Mouse (Mus musculus) CD4-positive, CD25-positive, alpha-beta regulatory T cell, adult 4 months (primary cell): ENCODE data around the gene Lsm14b. TPM values are rescaled to one million over a fixed set of nuclear protein-coding genes. Genes with fewer than 3 reads are reported as not detected.

Experiments used
- ATAC-seq: one replicate; pipeline ENCODE4 v1.8.0; 2017
- polyA plus RNA-seq, 2 experiments: library from polyadenylated mRNA; unstranded; fragments of 100-300 nt; shearing (Covaris generic); gene quantifications; one replicate each; pipeline ENCODE4 v1.2.1; 2017

Lsm14b gene
- polyA plus RNA-seq, 2 experiments from 2014 or later = 2.0 to 2.9 TPM

DNA sequence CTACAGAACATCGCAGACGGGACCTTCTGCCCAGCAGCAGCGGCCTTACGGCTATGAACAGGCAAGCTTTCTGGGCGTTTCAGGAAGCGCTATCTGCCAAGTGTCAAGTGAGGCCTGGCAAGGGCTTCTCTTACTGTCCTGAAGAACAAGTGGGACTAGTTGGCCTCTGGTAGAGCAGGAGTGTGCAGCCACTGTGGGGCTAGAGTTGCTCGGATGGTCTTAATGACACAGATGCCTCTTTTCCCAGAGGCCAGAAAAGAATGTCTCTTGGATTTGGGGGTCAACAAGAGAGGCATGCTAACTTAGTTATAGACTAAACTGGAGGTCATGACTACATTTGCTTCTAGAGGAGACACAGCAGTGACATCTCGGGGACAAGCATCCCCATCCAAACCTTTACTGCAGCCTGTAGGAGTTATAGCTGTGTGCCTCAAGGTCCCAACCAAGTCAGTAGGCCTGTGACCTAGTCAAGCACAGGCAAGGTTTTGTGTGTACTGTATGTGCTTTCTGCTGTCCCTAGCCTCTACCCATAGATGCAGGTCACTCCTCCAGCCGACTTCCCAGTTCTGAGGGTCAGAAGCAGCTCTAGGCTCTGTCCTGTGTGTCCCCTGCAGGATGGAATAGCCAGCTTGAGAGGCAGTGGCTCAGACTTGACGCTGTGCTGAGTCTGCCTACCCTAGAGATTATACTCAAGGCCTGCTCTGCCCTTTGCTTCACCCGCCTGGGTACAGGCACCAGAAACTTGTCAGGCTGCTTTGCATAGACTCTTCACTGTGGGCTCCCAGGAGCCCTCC, 38.7 kb downstream of the Lsm14b start:
- ATAC-seq = no peak

DNA sequence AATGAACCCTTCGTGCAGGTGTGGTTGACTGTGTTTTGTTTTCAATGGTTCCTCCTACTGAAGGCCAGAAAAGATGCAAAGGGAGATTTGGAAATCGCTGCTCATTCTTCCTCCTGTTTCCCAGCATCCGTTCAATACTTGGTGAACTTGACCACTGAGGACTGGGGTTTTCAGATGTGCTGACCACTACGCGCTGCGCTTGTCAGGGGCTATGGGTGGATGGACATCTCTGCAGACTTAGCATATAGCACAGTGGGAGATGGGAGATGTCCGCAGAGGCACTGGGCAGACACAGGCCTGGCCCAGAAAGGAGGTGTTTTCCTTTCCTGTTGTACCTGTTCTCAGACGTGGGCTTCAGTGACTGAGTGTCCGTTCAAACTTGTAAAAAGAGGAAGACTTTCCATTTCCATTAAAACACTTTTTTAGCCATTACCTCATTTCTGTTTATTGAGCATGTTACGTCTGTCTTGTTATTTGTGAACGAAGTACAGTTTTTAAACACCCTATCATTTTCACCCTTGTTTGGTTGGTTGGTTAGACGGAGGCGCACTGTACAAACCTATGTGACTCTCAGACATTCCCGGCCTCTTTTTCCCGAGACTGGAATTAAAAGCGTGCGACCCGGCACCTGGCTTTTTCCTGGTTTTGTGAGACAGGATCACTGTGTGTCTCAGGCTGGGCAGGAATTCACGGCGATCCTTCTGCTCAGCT, 45.1 kb downstream of the Lsm14b start:
- ATAC-seq = peak; percentile 36

DNA sequence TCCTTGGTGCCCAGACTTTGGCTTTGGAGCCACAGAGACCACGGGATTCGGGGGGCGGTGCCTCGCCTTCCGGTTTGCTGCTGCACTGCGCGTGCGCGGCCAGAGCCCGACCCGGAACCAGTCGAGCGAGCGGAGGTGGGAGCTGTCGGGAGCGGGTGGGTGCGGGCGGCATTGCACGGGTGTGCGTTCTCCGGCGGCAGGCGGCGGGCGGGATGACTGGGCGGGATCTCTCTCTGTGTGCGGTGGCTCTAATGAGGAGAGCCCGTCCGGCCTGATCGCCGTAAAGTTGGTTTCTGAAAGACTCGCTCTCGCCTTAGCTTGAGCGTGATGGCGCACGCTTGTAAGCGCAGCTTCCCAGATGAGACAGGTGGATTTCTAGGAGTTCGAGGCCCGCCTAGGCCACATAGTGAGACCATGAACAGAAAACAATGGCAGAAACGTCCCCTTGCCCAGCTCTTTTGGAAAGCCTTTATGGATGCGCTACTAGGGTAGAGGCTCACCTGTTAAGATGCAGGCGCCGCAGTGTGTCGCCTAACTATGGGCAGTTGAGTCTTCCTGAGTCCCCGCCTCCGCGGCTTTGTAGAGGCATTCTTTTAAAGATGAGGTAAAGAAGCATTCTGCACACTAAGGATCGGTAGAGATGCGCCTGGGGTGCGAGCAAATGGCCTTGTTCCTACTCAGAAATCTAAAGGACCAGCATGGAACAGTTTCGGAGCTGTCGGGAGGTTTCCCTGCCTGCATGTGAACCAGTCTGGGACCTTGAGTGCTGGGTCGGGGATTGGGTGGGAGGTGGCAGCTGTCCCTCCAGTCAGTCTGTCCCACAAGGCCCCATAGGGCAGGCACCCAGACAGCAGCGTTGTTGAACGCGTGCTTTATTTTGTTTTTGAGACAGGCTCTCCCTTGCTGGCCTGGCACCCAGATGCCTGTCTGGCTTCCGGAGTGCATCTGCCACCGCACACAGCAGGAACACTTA, 46.0 kb downstream of the Lsm14b start, which contains the start of gene Mtg2:
TSS of gene Mtg2 (plus strand) at position 108 of the 973 bp plus-strand sequence.
- ATAC-seq = peak; percentile 97

DNA sequence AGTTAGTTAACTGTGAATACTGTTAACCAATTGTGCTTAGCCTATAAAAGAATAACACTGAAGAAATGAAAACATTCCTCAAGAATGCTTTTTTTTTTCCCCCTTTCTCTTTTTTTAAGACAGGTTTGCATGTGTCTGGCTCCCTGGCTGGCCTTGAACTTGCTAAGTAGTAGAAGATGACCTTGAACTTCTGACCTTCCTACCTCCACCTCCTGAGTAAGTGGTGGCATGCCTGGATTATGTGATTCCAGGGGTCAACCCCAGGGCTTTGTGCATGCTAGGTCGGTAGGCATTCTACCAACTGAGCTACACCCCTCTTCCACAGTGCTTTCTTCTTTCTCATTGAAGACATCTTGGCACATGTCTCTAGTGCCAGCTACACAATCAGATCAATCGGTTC, 46.9 kb downstream of the Lsm14b start:
- no peak for ATAC-seq

DNA sequence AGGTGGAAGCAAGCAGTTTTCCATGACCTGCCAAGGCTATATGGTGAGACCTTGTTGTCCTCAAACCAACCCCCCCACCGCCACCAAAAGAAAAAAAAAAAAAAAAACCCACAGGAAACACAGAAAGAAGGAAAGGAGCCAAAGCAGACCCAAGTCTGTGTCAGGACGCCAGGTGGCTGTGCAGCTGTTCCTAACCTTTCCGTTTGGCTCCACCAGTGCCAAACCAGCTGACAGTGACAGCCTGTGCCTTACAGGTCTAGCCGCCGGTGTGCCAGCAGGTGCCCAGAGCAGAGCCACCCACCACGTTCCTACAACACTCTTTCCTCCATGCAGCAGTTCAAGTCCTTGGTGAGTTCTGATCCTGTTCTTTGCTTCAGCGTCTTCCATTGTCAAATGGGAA, 48.1 kb downstream of the Lsm14b start:
- ATAC-seq = no peak

DNA sequence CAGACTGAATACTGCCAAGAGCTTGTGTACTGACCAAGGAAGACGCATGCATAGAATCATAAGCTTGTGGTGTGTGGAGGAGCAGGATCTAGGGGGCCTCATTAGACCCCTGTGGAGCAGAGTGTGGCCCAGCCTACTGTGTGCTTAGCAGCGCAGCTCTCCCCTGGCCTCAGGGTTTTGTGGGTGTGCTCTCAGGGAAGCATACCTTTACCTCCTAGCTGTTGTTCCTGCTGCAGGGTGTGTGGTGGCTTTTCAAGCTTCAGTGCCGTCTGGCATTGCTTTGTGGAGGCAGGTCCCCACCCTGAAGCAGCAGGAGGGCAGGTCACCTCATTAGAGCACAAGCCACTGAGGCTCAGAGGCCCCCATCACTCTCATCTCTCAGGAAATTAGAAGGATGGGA, 52.8 kb downstream of the Lsm14b start:
- no peak for ATAC-seq

DNA sequence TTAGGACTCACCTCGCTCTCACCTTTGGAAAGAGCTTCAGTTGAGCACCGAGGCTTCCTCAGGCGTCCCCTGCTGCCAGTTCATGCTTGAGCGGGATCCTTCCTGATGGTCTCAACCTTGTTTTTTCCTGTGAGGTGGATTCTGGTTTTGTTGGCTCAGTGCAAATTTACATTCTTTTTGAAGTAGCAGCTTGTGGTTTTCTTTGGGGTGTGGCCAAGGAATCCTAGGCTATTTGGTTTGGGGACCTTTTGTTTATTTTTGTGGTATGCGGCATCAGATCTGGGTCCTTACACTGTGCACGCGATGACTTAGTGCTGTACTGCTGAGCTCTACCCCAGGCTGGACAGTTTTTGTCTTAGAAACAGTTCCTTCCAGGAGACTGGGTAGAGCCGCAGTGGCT, 55.9 kb downstream of the Lsm14b start:
- no peak for ATAC-seq

DNA sequence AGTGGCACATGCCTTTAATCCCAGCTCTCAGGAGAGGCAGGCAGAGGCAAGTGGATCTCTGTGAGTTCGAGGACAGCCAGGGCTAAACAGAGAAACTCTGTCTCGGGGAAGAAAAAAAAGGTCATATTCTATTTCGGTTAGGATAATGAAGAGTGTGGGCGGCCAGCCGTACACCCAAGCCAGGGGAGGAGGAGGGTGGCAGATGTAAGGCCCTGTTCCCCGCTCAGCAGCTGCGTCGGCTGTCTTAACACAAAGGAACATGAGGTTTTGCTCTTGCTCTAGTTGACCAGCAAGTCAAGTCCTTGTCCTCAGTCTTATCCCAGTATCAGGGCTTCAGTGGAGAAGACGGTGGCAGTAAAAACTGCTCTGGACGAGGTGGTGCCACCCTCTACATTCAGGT, 58.3 kb downstream of the Lsm14b start:
- ATAC-seq = no peak

DNA sequence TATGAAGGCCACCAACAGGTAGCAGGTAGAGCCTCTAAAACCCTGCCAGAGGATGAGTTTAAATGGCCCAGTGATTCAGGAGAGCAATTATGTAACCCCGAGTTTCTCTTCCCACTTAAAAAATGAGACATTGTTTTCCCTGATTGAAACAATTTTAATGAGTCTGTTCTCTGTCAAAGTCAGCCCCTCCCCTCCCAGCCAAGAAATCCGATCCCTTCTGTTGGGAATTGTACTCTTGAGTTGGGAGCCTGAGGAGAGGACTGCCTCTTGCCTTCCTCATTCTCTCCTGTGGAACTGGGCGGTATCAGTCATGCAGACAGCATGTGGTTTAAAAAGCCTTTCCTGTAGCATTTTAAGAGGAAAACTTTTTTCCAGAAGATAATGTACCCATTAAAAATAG, 59.8 kb downstream of the Lsm14b start:
- no peak for ATAC-seq

Other genes with a start within 250 kb of the Lsm14b start
- gene Taf4, start 48.3 kb upstream of the Lsm14b start, polyA plus RNA-seq = 1 to 10 TPM; 3.5 to 6.7 TPM
- gene Psma7, start 17.4 kb downstream of the Lsm14b start, polyA plus RNA-seq = 100 to 1,000 TPM; 416 to 450 TPM
- gene Ss18l1, start 17.5 kb downstream of the Lsm14b start, polyA plus RNA-seq = 1 to 10 TPM; 1.8 to 2.2 TPM
- 10 to 100 TPM; 42.6 to 52.6 TPM for gene Mtg2, start 45.6 kb downstream of the Lsm14b start, polyA plus RNA-seq
- not detected for gene Hrh3, start 79.5 kb downstream of the Lsm14b start, polyA plus RNA-seq
- gene Osbpl2, start 94.3 kb downstream of the Lsm14b start, polyA plus RNA-seq = 10 to 100 TPM; 20.6 to 24.3 TPM
- 100 to 1,000 TPM in 1 of 2 experiments, 10 to 100 TPM in 1; 83.1 to 115 TPM for gene Adrm1, start 146.5 kb downstream of the Lsm14b start, polyA plus RNA-seq
- 1 to 10 TPM in 1 of 2 experiments, under 1 TPM in 1; 0.30 to 1.4 TPM for gene Lama5, start 200.9 kb downstream of the Lsm14b start, polyA plus RNA-seq
- 1,000 to 10,000 TPM in 1 of 2 experiments, 100 to 1,000 TPM in 1; 875 to 1,561 TPM for gene Rps21, start 232.4 kb downstream of the Lsm14b start, polyA plus RNA-seq
- gene Cables2, start 248.5 kb downstream of the Lsm14b start, polyA plus RNA-seq = 1 to 10 TPM; 5.2 to 8.1 TPM